Mouse (Mus musculus): ENCODE results near the gene Gm20765. TPM values are rescaled to one million over a fixed set of nuclear protein-coding genes. Genes with fewer than 3 reads are reported as not detected.

The Gm20765 gene
- polyA plus RNA-seq (2017; shearing (Covaris generic)) = not detected

DNA sequence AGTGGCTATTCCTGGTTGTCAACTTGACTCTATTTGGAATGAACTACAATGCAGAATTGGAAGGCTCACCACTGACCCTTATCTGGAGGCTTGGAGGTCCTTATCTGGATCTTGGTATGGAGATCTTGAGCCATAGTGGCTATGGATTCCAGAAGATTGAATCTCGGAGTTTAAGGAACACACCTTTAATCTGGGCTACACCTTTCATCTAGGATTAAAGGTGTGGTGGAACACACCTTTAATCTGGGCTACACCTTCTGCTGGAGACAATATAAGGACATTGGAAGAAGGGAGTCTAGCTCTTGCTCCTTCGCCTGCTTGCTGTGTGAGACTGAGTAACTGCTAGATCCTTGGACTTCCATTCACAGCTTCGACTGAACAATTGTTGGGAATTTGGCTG, at the start of gene Gm20765:
Gene Gm20765 (plus strand): TSS at position 301 of the 400 bp plus-strand sequence.

DNA sequence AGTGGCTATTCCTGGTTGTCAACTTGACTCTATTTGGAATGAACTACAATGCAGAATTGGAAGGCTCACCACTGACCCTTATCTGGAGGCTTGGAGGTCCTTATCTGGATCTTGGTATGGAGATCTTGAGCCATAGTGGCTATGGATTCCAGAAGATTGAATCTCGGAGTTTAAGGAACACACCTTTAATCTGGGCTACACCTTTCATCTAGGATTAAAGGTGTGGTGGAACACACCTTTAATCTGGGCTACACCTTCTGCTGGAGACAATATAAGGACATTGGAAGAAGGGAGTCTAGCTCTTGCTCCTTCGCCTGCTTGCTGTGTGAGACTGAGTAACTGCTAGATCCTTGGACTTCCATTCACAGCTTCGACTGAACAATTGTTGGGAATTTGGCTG, 42.6 kb upstream of the Gm20765 start, which contains the start of gene Gm21293:
Gene Gm21293 (plus strand): TSS at position 301 of the 400 bp plus-strand sequence.

DNA sequence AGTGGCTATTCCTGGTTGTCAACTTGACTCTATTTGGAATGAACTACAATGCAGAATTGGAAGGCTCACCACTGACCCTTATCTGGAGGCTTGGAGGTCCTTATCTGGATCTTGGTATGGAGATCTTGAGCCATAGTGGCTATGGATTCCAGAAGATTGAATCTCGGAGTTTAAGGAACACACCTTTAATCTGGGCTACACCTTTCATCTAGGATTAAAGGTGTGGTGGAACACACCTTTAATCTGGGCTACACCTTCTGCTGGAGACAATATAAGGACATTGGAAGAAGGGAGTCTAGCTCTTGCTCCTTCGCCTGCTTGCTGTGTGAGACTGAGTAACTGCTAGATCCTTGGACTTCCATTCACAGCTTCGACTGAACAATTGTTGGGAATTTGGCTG, 34.1 kb upstream of the Gm20765 start, which contains the start of gene Gm6763:
Gene Gm6763 (plus strand): TSS at position 301 of the 400 bp plus-strand sequence.

DNA sequence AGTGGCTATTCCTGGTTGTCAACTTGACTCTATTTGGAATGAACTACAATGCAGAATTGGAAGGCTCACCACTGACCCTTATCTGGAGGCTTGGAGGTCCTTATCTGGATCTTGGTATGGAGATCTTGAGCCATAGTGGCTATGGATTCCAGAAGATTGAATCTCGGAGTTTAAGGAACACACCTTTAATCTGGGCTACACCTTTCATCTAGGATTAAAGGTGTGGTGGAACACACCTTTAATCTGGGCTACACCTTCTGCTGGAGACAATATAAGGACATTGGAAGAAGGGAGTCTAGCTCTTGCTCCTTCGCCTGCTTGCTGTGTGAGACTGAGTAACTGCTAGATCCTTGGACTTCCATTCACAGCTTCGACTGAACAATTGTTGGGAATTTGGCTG, 25.6 kb upstream of the Gm20765 start, which contains the start of gene Gm8764:
Gene Gm8764 (plus strand): TSS at position 301 of the 400 bp plus-strand sequence.

DNA sequence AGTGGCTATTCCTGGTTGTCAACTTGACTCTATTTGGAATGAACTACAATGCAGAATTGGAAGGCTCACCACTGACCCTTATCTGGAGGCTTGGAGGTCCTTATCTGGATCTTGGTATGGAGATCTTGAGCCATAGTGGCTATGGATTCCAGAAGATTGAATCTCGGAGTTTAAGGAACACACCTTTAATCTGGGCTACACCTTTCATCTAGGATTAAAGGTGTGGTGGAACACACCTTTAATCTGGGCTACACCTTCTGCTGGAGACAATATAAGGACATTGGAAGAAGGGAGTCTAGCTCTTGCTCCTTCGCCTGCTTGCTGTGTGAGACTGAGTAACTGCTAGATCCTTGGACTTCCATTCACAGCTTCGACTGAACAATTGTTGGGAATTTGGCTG, 17.1 kb upstream of the Gm20765 start, which contains the start of gene Gm21304:
Gene Gm21304 (plus strand): TSS at position 301 of the 400 bp plus-strand sequence.

DNA sequence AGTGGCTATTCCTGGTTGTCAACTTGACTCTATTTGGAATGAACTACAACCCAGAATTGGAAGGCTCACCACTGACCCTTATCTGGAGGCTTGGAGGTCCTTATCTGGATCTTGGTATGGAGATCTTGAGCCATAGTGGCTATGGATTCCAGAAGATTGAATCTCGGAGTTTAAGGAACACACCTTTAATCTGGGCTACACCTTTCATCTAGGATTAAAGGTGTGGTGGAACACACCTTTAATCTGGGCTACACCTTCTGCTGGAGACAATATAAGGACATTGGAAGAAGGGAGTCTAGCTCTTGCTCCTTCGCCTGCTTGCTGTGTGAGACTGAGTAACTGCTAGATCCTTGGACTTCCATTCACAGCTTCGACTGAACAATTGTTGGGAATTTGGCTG, 8.6 kb upstream of the Gm20765 start, which contains the start of gene Gm21312:
Gene Gm21312 (plus strand): TSS at position 301 of the 400 bp plus-strand sequence.

DNA sequence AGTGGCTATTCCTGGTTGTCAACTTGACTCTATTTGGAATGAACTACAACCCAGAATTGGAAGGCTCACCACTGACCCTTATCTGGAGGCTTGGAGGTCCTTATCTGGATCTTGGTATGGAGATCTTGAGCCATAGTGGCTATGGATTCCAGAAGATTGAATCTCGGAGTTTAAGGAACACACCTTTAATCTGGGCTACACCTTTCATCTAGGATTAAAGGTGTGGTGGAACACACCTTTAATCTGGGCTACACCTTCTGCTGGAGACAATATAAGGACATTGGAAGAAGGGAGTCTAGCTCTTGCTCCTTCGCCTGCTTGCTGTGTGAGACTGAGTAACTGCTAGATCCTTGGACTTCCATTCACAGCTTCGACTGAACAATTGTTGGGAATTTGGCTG, 8.4 kb downstream of the Gm20765 start, which contains the start of gene Gm4340:
Gene Gm4340 (plus strand): TSS at position 301 of the 400 bp plus-strand sequence.

Other genes starting within 250 kb of the Gm20765 start
- gene Gm21293, start 42.5 kb upstream of the Gm20765 start, polyA plus RNA-seq (2017; shearing (Covaris generic)) = not detected
- gene Gm6763, start 34.0 kb upstream of the Gm20765 start, polyA plus RNA-seq (2017; shearing (Covaris generic)) = not detected
- not detected for gene Gm8764, start 25.5 kb upstream of the Gm20765 start, polyA plus RNA-seq (2017; shearing (Covaris generic))
- gene Gm21304, start 17.0 kb upstream of the Gm20765 start, polyA plus RNA-seq (2017; shearing (Covaris generic)) = not detected
- not detected for gene Gm21312, start 8.5 kb upstream of the Gm20765 start, polyA plus RNA-seq (2017; shearing (Covaris generic))
- not detected for gene Gm4340, start 8.5 kb downstream of the Gm20765 start, polyA plus RNA-seq (2017; shearing (Covaris generic))